Mouse (Mus musculus) WW6 (cell line): ENCODE data around the gene Bicd2.

Experiments used
- DNase-seq: peaks from one replicate; pipeline ENCODE4 v3.0.0-alpha.2; 2013; ENCODE audit warnings: low read depth, low spot score

Bicd2 gene

DNA sequence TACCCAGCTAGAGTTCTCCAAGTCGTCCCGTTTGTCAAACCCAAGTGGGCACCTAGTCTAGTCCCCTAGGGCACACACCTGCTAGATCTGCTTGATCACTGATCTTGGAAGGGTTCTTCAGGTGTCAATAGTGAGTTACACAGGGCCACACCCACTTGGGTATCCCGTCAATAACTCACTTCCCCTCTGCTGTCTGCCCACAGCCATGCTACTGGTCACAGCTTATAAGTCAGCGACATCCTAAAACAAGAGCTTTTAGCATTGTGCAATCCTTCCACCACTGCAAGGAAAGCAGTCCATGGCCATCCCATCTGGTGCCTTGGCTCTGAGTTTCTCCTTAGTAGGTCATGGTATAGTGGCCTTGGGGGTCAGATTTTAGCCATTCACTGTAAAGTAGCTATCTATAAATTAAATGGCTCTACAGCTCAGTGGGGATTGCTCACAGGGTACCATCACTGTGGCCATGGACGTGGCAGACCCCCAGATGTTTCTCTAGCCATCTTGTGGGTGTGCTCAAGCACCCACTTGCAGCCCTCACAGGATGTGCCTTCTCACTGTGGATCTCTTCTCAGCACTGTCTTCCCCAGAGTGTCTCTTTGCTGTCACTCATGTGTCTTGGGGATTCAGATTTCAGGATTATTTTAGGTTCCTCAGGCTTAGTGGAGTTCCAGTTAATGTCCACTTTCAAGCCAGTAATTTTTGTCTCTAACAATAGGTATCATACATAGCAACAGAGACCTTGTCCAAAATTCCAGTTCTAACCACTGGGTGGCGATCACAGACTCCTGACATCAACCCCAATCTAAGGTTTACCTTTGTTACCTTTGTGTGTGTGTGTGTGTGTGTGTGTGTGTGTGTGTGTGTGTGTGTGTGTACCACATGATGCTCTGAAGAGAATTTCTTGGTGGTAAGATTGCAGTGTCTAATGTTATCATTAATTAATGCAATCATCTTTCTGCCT is 14.9 kb upstream of the Bicd2 start:
- DNase-seq, result no peak

GRCm38 (mm10) chr13:49328101-49328500 is 13.3 kb upstream of the Bicd2 start:
- DNase-seq, result no peak

GRCm38 (mm10) chr13:49333250-49333649 is 8.1 kb upstream of the Bicd2 start:
- no peak for DNase-seq

DNA sequence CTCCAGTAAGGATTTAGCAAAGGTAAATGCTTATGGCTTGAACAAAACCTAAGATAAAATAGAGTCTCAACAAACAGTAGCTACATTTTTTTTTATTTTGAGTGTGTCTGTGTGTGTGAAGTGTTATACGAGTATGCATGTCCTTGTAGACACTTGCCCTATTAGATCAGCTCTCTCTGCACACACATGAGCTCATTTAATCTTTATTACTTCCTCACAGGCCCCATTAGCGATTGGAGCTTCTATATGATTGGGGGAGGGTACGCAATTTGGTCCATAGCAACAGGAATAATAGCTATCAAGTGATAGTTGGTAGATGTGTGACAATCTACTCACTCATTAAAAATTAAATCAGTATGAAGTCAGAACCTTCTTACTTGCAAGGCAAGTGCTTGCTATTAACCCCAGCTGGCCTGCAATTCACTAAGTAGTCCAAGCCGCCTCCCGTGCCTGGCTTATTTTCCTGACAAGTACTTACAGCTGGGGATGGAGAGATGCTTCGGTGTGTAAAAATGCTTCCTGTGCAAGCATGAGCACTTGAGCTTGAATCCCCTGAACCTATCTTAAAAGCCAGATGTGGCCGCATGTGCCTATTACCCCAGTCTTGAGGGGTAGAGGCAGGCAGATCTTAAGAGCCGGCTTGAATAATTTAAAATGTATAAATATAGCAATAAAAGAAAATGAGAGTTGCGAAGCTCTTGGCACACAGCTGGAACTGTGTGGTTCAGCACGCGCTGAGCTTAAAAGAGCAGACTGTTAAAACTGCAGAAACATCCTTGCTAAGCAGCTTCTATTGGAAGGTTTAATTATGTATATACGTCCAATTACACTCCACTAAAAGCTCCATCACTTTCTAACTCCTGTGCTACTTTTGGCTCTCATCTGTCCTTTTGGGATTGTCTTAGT is 6.1 kb upstream of the Bicd2 start:
- DNase-seq, result no peak

GRCm38 (mm10) chr13:49338893-49339546 is 2.4 kb upstream of the Bicd2 start:
- peak; percentile 22 for DNase-seq

DNA sequence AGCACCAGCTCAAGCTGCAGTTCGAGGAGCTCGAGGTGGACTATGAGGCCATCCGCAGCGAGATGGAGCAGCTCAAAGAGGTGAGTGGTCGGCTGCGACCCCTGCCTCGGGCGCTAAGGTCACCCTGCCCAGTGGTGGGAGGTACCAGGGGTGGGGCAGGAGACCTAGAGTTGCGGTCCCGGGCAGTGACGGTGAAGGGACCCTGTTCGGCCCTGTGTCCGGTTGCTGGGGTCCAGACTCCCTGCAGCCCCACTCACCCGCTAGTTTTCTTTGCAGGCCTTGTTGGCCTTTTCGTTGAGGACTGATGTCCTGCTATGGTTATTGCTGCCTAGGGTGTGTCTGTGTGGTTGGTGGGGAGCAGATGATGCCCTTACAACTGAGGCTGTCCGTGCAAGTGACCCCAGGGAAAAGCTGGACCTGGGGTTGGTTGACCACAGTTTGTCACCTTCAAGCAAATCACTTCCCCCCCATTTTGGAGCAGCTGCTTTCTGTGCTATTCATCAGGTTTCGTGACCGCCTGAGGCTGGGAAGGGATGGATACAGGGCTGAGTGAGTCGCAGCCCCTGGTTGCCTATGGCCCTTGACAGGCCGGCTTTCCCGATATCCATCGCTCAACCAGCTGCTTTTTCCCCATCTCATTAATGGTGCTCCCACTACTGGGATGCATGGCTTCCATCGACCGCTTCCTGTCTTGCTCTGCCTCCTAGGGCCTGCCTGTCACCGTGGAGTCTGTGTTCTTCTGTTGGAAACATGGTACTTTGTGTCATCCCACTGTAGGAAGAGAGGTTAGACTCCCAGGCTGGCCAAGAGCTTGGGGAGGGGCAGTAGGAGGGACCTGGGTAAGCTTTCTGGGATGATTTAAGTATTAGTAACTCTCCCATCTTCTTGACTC is 692 bp downstream of the Bicd2 start:
- DNase-seq, result no peak

- no peak for DNase-seq
Observed at GRCm38 (mm10) chr13:49342723-49343100, 1.3 kb downstream of the Bicd2 start.

DNA sequence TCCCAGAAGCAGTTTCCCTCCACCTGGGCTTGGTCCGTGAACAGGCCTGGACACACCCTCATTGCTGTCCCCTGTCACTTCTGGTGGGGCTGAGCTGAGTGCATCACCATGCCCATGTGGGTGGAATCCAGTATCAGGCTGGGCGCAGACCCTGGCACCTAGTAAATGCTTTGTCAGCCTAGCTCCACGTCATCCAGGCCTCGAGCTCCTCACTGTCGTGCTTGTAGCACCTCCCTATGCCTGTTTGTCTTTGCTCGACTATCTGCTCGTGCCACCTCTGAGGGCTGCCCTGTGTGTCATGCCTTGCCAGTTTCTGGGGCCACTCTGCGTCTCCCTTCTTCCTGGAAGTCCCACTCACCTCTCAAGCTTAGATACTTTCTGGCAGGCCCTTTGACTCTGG is 3.2 kb downstream of the Bicd2 start:
- DNase-seq, result no peak

- DNase-seq, result no peak
Observed at GRCm38 (mm10) chr13:49345476-49345875, 4.1 kb downstream of the Bicd2 start.

DNA sequence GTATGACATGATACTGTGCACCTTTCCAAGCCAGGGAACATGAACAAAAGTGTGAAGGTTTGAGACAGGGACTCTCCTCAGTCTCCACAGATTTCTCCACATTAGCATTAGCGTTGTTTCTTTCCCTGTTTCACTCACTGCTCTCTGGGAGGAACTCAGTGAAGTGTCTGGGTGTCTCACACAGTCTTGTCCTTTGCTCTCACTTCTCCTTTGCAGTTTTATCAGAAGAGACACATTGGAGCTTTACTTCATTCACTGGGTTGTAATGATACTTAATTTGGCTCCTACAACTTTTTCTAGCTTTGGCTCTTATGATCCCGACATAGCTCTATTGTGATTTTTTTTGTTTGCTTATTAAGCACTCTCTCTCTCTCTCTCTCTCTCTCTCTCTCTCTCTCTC is 7.1 kb downstream of the Bicd2 start:
- no peak for DNase-seq

DNA sequence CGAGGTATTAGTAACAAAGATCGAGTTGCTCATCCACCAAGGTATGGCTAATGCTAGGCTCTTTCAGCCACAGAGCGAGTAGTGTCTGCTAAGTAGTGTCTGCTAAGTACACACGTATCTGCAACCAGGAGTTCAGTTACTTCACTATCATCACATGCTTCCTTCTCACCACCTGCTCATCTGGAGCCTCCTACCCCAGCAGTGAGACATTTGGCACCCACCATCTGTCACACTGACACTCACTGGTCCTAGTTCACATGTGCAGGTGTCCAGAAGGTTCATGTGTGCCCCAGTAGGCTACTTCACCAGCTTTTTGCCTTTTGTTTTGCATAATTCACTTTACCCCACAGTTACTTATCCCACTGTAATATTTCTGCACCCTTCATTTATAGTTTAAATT is 8.0 kb downstream of the Bicd2 start:
- DNase-seq, result no peak

DNA sequence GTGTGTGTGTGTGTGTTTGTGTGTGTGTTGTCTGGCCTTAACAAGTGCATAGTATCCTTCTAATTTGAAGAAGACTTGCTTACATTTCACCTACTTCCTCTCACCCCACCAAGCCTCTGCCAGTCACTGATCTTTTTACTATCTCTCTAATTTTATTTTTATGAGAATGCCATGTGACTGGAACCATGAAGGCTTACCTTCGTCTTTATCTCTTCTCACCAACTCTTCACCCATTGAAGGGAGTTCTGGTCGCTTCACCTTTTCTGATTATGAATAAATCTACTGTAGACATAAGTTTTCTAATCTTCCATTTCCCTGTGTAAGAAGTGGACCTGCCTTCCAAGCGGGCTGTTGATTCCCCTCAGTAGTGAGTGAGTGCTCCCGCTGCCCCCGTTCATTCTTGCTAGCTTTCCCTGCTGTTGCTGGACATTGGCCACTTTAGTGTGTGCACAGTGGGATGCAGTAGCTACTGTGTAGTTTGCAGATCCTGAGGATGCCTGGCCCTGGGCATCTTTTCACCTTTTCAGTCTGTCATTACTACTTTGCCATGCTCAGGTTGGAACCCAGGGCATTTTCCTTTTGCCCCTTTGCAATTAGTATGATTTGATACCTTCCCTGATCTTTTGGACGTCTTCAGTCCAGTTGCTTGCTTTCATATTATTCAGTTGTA is 8.6 kb downstream of the Bicd2 start:
- DNase-seq, result no peak

DNA sequence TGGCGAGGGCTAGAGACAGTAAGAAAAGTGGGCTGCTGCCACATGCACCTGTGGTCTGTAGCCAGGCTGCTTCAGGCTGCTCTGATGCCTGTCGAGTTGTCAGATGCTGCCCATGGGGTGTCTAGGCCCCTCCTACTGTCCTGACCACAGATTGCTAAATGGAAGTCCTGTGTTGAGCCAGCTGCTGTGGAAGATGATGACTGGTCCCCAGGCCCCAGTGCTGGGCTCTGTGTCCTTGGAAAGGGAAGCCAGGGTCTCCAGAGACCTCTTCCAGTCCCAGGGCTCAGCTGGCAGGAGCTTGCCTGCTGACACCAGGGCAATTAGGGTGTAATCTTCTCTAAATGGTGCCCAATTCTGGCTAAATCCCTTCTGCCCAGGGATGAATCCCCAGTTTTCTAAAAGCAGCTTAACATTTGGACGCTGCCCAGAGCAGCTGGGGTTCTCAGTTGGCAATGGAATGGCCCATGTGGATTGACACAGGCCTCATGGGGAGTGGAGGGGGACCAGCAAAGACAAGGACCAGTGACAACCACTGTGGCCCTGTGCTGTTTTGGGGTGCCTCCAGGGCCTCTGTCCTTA is 11.3 kb downstream of the Bicd2 start:
- no peak for DNase-seq

- DNase-seq, result no peak
Observed at GRCm38 (mm10) chr13:49353422-49353821, 12.0 kb downstream of the Bicd2 start.

DNA sequence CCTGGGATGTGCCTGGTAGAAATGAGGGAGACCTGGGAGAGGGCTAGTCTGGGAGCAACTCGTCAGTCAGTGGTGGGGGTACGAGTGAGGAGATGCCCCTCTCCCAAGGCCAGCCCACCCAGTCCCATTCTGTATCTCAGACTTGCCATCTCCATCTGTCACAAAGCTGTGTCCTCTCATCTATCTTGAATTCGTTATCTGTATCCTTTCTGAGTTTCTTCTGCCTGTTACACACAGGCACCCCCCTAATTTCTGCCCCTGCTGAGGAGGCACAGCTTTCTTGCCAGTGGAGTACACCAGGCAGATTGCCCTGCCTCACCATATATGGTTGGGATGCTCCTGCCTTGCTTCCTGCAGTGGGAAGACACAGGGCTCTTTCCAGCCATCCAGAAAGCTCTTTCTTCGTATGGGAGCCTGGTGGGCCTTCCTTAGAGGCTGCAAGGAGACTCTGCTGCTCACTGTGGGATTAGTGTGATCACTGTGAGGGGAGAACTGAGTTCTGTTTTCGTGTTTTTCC is 12.7 kb downstream of the Bicd2 start:
- DNase-seq, result no peak

DNA sequence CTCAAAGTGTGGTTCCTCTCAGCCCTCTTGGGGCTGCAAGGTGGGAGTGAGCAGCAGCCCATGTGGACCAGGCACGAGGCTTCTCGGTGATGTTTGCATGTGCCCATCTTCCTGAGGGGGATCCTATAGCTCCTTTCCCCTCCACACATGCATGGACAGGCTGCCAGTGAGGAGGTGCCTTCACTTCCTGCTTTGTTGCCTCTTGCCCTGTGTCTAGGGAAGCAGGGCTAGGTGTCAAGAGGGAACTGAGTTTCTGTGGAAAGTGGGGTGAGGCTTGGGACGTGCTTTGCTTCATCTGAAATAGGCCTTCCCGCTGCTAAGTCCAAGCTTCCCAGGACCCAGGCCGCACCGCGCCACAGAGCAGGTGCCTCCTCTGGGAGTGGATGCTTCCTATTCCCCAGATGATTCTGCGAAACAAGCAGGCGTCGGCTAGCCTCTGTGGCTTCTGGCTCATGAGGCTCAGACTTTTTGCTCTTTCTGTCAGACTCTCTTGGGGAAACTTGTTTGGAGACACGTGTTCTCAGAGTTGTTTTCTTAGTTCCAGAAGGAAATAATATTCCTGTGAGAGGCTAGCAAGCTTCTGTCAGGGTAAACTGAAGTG is 14.2 kb downstream of the Bicd2 start:
- DNase-seq, result no peak

DNA sequence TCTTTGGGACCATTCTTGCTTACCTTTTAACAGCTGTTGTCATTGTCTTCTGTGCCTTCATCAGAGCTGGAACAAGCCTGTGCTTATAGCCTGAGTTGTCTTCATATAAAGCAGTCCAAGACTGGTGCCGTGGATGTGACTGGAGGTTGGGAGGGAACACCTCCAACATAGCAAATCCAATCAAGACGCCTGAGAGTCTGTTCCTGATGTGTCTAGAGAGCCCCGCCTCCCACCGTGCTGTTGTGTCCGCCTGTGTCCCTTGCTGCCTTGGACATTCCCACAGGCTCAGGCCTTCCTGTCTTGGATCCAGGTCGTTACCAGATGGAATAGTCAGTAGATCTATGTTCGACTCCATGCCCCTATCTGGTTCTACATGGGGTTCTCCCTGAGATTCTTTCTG is 14.7 kb downstream of the Bicd2 start:
- no peak for DNase-seq

DNA sequence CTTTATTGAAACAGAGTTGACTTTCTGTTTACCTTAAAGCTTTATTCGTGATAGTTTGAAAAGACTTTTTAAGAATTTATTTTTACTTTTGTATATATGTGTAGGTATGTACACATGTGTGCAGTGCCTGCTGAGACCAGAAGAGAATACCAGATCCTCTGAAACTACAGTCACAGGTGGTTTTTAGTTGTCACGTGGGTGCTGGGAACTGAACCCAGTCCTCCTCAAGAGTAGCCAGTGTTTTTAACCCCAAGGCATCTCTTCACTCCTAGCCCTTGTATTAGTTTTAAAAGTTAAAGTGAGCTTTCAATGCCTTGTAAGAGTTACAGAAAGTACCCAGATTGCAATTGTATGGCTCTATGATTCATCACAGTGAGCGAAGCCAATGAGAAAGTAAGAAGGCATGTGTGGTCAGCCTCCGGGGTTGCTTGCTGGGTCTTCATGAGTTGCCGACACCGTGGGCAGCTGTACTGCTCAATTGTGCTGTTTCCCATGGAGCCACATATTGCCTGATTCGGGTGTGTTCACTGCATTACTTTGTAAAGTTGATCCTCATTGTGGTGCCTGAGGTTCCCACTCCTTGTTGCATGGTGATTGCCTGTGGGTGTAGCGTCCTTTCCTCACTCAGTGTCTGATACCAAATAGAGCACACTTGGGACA is 16.1 kb downstream of the Bicd2 start:
- no peak for DNase-seq

DNA sequence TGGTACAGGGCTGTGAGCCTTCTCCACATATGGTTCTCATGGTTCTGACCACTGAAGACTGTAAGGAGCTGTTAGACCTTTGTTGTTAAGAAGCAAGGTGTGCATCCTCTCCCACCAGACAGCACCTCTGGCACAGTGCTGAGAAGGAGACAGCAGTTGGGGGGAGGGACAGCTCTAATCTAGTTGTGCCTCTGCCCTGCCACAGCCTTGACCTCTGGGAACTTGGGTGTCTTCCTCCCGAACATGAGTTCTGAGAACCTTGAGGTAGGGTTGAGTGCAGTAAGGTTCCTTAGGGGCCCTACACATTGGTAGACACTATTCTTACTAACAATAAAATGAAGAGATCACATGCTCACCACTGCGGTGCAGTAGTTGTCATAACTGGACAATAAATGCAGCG is 16.8 kb downstream of the Bicd2 start:
- DNase-seq, result no peak
